Mouse (Mus musculus): ENCODE results near the gene Pygm.
A peak's percentile ranks its signal among the peaks of the same experiment; 100 is the strongest.

The Pygm gene

GRCm38 (mm10) chr19:6443016-6443415 lies 58.8 kb downstream of the Pygm start:
- DNase-seq (ENCODE audit: low spot score in 2 of 2): no peak

- peak in 1 of 2 experiments; percentile 67 for DNase-seq (ENCODE audit: low spot score in 2 of 2)
Measured at GRCm38 (mm10) chr19:6445761-6446423, 61.7 kb downstream of the Pygm start.

- peak in 1 of 2 experiments; percentile 49 for DNase-seq (ENCODE audit: low spot score in 2 of 2)
Measured at GRCm38 (mm10) chr19:6446736-6447437, 62.7 kb downstream of the Pygm start.

Measured in cerebellum, postnatal 4 days (tissue).